Mouse (Mus musculus) intestine, embryonic 14.5 days (tissue): Measurements from ENCODE around the gene Ttn. TPM values are rescaled to one million over a fixed set of nuclear protein-coding genes. Genes with fewer than 3 reads are reported as not detected.

Source experiments
- ATAC-seq: fragments of 200-750 bp; cut with Nextera tagmentation; replicated peaks from 2 replicates; pipeline ENCODE4 v1.8.0; 2017; ENCODE audit warnings: low read depth, moderate number of reproducible peaks, moderate TSS enrichment, moderate library complexity; ENCODE audit not compliant: low FRiP score, low TSS enrichment
- DNase-seq: peaks from one replicate; pipeline ENCODE4 v3.0.0-alpha.2; 2018; ENCODE audit warnings: low spot score
- H3K27ac ChIP-seq: fragments of 300-500 bp; sonication (generic); 2 replicates; pipeline ENCODE4 v1.5.1; 2014; ENCODE audit warnings: low read depth, mild to moderate bottlenecking, control low read depth
- H3K27me3 ChIP-seq: fragments of 300-500 bp; sonication (generic); replicated peaks from 2 replicates; pipeline ENCODE4 v1.6.1; 2014; ENCODE audit warnings: low read length, control low read depth; ENCODE audit not compliant: control insufficient read depth, insufficient read depth
- H3K36me3 ChIP-seq: fragments of 300-500 bp; sonication (generic); 2 replicates; pipeline ENCODE4 v1.6.1; 2014; ENCODE audit warnings: low read length, control low read depth; ENCODE audit not compliant: control insufficient read depth, insufficient read depth
- H3K4me1 ChIP-seq: fragments of 300-500 bp; sonication (generic); replicated peaks from 2 replicates; pipeline ENCODE4 v1.6.1; 2014; ENCODE audit warnings: low read length, control low read depth, mixed read lengths; ENCODE audit not compliant: control insufficient read depth, insufficient read depth
- H3K4me2 ChIP-seq: fragments of 300-500 bp; sonication (generic); 2 replicates; pipeline ENCODE4 v1.6.1; 2014; ENCODE audit warnings: low read length
- H3K4me3 ChIP-seq: fragments of 300-500 bp; sonication (generic); 2 replicates; pipeline ENCODE4 v1.5.1; 2014; ENCODE audit warnings: low read depth, low read length, control low read depth, mixed read lengths
- H3K9ac ChIP-seq: fragments of 300-500 bp; sonication (generic); 2 replicates; pipeline ENCODE4 v1.6.1; 2014; ENCODE audit warnings: mild to moderate bottlenecking, low read length
- H3K9me3 ChIP-seq: fragments of 300-500 bp; sonication (generic); 2 replicates; pipeline ENCODE4 v1.6.1; 2016; ENCODE audit warnings: low read length, control low read depth; ENCODE audit not compliant: control insufficient read depth
- WGBS: fragments of 180-500 bp; shearing (Covaris S2); extraction: QIAGEN DNeasy Blood & Tissue Kit; methylation state at CpG from one replicate; pipeline ENCODE4 v1.1.7; 2014; 5-methylcytosine and 5-hydroxymethylcytosine counted together
- polyA plus RNA-seq: library from polyadenylated mRNA; unstranded; fragments of >200 nt; fragmentation: Nextera tagmentation; extraction: Ambion mirVana; gene quantifications from 2 replicates; pipeline ENCODE4 v1.2.1, GENCODE M21; 2014

The Ttn gene
- polyA plus RNA-seq, 1 experiment from 2014 or later = 0.04 TPM

DNA sequence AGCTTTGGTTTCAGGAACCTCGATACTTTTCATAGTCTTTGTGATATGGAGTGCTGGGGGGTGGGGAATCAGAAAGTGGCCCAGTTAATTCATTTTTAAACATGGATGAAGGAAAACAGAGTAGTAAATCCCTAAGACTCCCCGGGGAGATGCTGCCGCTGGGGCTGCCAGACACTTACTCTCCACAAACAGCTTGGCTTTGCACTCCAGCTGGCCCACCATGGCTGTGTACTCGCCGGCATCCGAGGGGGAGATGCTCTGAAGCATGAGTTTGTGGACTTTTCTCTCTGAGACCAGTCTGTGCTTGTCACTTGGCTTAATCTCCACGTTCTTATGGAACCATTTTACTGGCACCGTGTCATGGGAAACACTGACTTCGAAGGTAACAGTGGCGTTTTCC is 43.8 kb downstream of the Ttn start:
- no peaks in the 10 kb centered on the region for H3K4me1 ChIP-seq
- H3K27me3 ChIP-seq = no peaks in the 10 kb centered on the region
- no peak for DNase-seq
- no peak for ATAC-seq
- H3K27ac ChIP-seq = no peak overlapping the region
- no peaks in the 10 kb centered on the region for H3K9me3 ChIP-seq
- no peaks in the 10 kb centered on the region for H3K36me3 ChIP-seq
- no peak overlapping the region for H3K9ac ChIP-seq
- WGBS = 71% methylated on average over 10 of the region's 10 CpGs
- no peak overlapping the region for H3K4me2 ChIP-seq
- H3K4me3 ChIP-seq = no peak overlapping the region

GRCm38 (mm10) chr2:76929718-76930117 is 52.6 kb downstream of the Ttn start:
- Histone ChIP-seq H3K36me3 (no peaks in the 10 kb centered on the region), H3K4me1 (no peaks in the 10 kb centered on the region), H3K9me3 (no peaks in the 10 kb centered on the region), H3K4me2 (no peak overlapping the region), H3K27ac (no peak overlapping the region), H3K9ac (no peak overlapping the region), H3K27me3 (no peaks in the 10 kb centered on the region), H3K4me3 (no peak overlapping the region)
- 1% methylated on average over 2 of the region's 2 CpGs for WGBS
- no peak for ATAC-seq
- DNase-seq = peak; percentile 79

GRCm38 (mm10) chr2:76928816-76929215 is 53.5 kb downstream of the Ttn start:
- ATAC-seq = no peak
- Histone ChIP-seq H3K4me1 (no peaks in the 10 kb centered on the region), H3K9me3 (no peaks in the 10 kb centered on the region), H3K4me3 (no peak overlapping the region), H3K9ac (no peak overlapping the region), H3K27ac (no peak overlapping the region), H3K4me2 (no peak overlapping the region), H3K36me3 (no peaks in the 10 kb centered on the region), H3K27me3 (no peaks in the 10 kb centered on the region)
- 86% methylated on average over 3 of the region's 3 CpGs for WGBS
- no peak for DNase-seq

GRCm38 (mm10) chr2:76928298-76928697 is 54.0 kb downstream of the Ttn start:
- H3K9me3 ChIP-seq = no peaks in the 10 kb centered on the region
- H3K27me3 ChIP-seq = no peaks in the 10 kb centered on the region
- H3K27ac ChIP-seq = no peak overlapping the region
- WGBS = 65% methylated on average over 7 of the region's 7 CpGs
- no peak overlapping the region for H3K4me2 ChIP-seq
- no peaks in the 10 kb centered on the region for H3K36me3 ChIP-seq
- no peak overlapping the region for H3K4me3 ChIP-seq
- ATAC-seq (no peak), DNase-seq (no peak)
- no peak overlapping the region for H3K9ac ChIP-seq
- no peaks in the 10 kb centered on the region for H3K4me1 ChIP-seq

GRCm38 (mm10) chr2:76926927-76927326 is 55.4 kb downstream of the Ttn start:
- DNase-seq (no peak), ATAC-seq (no peak)
- H3K9ac ChIP-seq = no peak overlapping the region
- 68% methylated on average over 12 of the region's 12 CpGs for WGBS
- H3K27ac ChIP-seq = no peak overlapping the region
- H3K4me3 ChIP-seq = no peak overlapping the region
- no peaks in the 10 kb centered on the region for H3K9me3 ChIP-seq
- H3K4me2 ChIP-seq = no peak overlapping the region
- H3K27me3 ChIP-seq = no peaks in the 10 kb centered on the region
- no peaks in the 10 kb centered on the region for H3K4me1 ChIP-seq
- no peaks in the 10 kb centered on the region for H3K36me3 ChIP-seq

- Histone ChIP-seq H3K9me3 (no peaks in the 10 kb centered on the region), H3K27ac (no peak overlapping the region), H3K36me3 (no peaks in the 10 kb centered on the region), H3K27me3 (no peaks in the 10 kb centered on the region), H3K4me3 (no peak overlapping the region), H3K9ac (no peak overlapping the region), H3K4me1 (no peaks in the 10 kb centered on the region), H3K4me2 (no peak overlapping the region)
- 94% methylated on average over 10 of the region's 10 CpGs for WGBS
- ATAC-seq = no peak
- DNase-seq = no peak
Measured at GRCm38 (mm10) chr2:76914959-76915358, 67.4 kb downstream of the Ttn start.

- H3K36me3 ChIP-seq = no peaks in the 10 kb centered on the region
- no peak overlapping the region for H3K9ac ChIP-seq
- no peak overlapping the region for H3K4me2 ChIP-seq
- no peak overlapping the region for H3K4me3 ChIP-seq
- H3K27me3 ChIP-seq = no peaks in the 10 kb centered on the region
- no peak for DNase-seq
- 76% methylated on average over 15 of the region's 15 CpGs for WGBS
- no peaks in the 10 kb centered on the region for H3K9me3 ChIP-seq
- no peak overlapping the region for H3K27ac ChIP-seq
- no peak for ATAC-seq
- H3K4me1 ChIP-seq = no peaks in the 10 kb centered on the region
Measured at GRCm38 (mm10) chr2:76908705-76909457, 73.5 kb downstream of the Ttn start.

DNA sequence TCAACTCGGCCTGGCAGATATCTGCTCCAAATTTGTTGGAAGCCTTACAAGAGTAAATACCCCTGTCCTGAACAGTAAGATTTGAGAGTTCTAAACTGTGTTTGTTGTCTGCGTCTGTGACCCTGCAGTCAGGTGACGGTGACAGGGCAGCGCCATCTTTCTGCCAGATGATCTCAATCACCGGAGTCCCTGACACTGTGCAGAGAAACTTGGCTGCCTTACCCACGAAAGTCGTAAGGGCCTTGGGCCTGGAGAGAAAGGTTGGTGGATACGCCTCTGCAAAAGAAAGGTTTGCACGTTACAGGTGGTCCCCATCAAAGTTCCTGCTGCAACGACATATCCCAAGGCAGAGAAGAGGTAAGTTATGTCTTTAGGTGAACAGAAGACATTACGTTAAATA is 79.0 kb downstream of the Ttn start:
- ATAC-seq (no peak), DNase-seq (no peak)
- no peaks in the 10 kb centered on the region for H3K9me3 ChIP-seq
- H3K36me3 ChIP-seq = no peaks in the 10 kb centered on the region
- no peaks in the 10 kb centered on the region for H3K27me3 ChIP-seq
- no peak overlapping the region for H3K27ac ChIP-seq
- WGBS = 89% methylated on average over 11 of the region's 11 CpGs
- no peaks in the 10 kb centered on the region for H3K4me1 ChIP-seq
- no peak overlapping the region for H3K9ac ChIP-seq
- H3K4me2 ChIP-seq = no peak overlapping the region
- no peak overlapping the region for H3K4me3 ChIP-seq

DNA sequence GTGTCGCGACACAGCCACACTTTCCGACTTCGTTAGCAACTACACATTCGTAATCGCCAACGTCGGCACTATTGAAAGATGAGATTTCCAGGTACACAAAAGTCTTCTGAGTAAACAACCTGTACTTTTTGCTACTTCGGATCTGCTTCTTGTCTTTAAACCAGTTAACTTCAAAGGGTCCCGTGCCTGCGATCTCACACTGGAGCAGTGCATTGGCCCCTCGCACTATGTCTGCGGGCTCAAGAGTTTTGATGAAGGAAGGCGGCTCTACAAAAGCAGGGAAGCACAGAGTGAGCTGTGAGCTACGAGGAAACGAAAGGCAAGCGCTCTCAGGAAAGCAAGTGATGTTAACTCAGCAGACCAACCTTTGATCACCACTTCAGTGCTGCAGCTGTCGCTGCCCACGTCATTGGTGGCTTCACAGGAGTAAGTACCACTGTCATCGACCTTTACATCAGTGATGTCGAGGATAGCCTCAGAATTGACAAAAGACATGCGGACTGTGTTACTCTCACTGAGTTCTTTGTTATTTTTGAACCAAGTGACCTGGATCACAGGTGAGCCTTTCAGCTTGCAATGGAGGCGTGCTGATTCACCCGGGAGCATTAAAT is 80.8 kb downstream of the Ttn start:
- Histone ChIP-seq H3K4me3 (no peak overlapping the region), H3K27ac (no peak overlapping the region), H3K4me1 (no peaks in the 10 kb centered on the region), H3K27me3 (no peaks in the 10 kb centered on the region), H3K9me3 (no peaks in the 10 kb centered on the region), H3K4me2 (no peak overlapping the region), H3K36me3 (no peaks in the 10 kb centered on the region), H3K9ac (no peak overlapping the region)
- WGBS = 78% methylated on average over 24 of the region's 24 CpGs
- DNase-seq (no peak), ATAC-seq (no peak)
